Mouse (Mus musculus) intestine, postnatal 0 days (tissue): Measurements from ENCODE around the gene D1Ertd622e. TPM values are rescaled to one million over a fixed set of nuclear protein-coding genes. Genes with fewer than 3 reads are reported as not detected.

Experiments
- ATAC-seq: fragments of 200-750 bp; cut with Nextera tagmentation; 2 replicates; pipeline ENCODE4 v1.8.0; 2017; ENCODE audit warnings: mild to moderate bottlenecking, moderate TSS enrichment, moderate library complexity
- H3K27ac ChIP-seq: fragments of 300-500 bp; sonication (generic); 2 replicates; pipeline ENCODE4 v1.5.1; 2014; ENCODE audit warnings: mild to moderate bottlenecking, low read depth, low read length, moderate library complexity
- H3K27me3 ChIP-seq: fragments of 300-500 bp; sonication (generic); replicated peaks from 2 replicates; pipeline ENCODE4 v1.6.1; 2014; ENCODE audit warnings: low read length, mixed read lengths; ENCODE audit not compliant: control insufficient read depth, insufficient read depth
- H3K36me3 ChIP-seq: fragments of 300-500 bp; sonication (generic); 2 replicates; pipeline ENCODE4 v1.6.1; 2014; ENCODE audit warnings: mild to moderate bottlenecking, moderate library complexity; ENCODE audit not compliant: control insufficient read depth, insufficient read depth
- H3K4me1 ChIP-seq: fragments of 300-500 bp; sonication (generic); replicated peaks from 2 replicates; pipeline ENCODE4 v1.6.1; 2014; ENCODE audit warnings: antibody characterized with exemption, low read length, mixed read lengths; ENCODE audit not compliant: control insufficient read depth, insufficient read depth
- H3K4me2 ChIP-seq: fragments of 300-500 bp; sonication (generic); replicated peaks from 2 replicates; pipeline ENCODE4 v1.6.1; 2014; ENCODE audit warnings: low read depth, mild to moderate bottlenecking, moderate library complexity
- H3K4me3 ChIP-seq: fragments of 300-500 bp; sonication (generic); 2 replicates; pipeline ENCODE4 v1.5.1; 2014; ENCODE audit warnings: low read depth, low read length
- H3K9ac ChIP-seq: fragments of 300-500 bp; sonication (generic); 2 replicates; pipeline ENCODE4 v1.6.1; 2014; ENCODE audit warnings: mild to moderate bottlenecking, low read depth, low read length
- H3K9me3 ChIP-seq: fragments of 300-500 bp; sonication (generic); 2 replicates; pipeline ENCODE4 v1.6.1; 2016; ENCODE audit warnings: mixed run types; ENCODE audit not compliant: control insufficient read depth
- CTCF ChIP-seq: sonication (generic); IDR thresholded peaks from 2 replicates; pipeline ENCODE4 v1.5.1; 2016; ENCODE audit warnings: low read depth, mild to moderate bottlenecking, control low read depth, antibody characterized with exemption, moderate library complexity
- WGBS: fragments of 180-500 bp; shearing (Covaris S2); extraction: QIAGEN DNeasy Blood & Tissue Kit; methylation state at CpG from one replicate; pipeline ENCODE4 v1.1.7; 2014; 5-methylcytosine and 5-hydroxymethylcytosine counted together
- polyA plus RNA-seq: library from polyadenylated mRNA; unstranded; fragments of >200 nt; fragmentation: Nextera tagmentation; extraction: Ambion mirVana; gene quantifications from 2 replicates; pipeline ENCODE4 v1.2.1, GENCODE M21; 2015

Gene D1Ertd622e
- 29.5 and 30.2 TPM in 2 replicates for polyA plus RNA-seq

- H3K9ac ChIP-seq: peak within 1 kb of the TSS; percentile 74
- peak within 1 kb of the TSS; percentile 91 for H3K27ac ChIP-seq
- peak within 1 kb of the TSS; percentile 82 for H3K4me3 ChIP-seq
- peak within 1 kb of the TSS; percentile 87 for H3K4me2 ChIP-seq
- H3K27me3 ChIP-seq: no peaks in the 10 kb centered on the region
- ATAC-seq: peak; percentile 94
- H3K4me1 ChIP-seq: no peaks in the 10 kb centered on the region
- H3K36me3 ChIP-seq: no peaks in the 10 kb centered on the region
- H3K9me3 ChIP-seq: no peaks in the 10 kb centered on the region
- 0% methylated on average over 61 of the region's 106 CpGs for WGBS
- no peak for TF ChIP-seq CTCF
Measured at GRCm38 (mm10) chr1:97661406-97662241, at the start of gene D1Ertd622e. D1Ertd622e (minus strand) TSS chr1:97662074.

GRCm38 (mm10) chr1:97710520-97710919 is 48.6 kb upstream of the D1Ertd622e start:
- Histone ChIP-seq H3K36me3 (peaks cover 49% of the 10 kb centered on the region), H3K4me1 (no peaks in the 10 kb centered on the region), H3K27me3 (no peaks in the 10 kb centered on the region), H3K4me3 (no peak overlapping the region), H3K9me3 (no peaks in the 10 kb centered on the region), H3K9ac (no peak overlapping the region), H3K27ac (no peak overlapping the region), H3K4me2 (no peak overlapping the region)
- 58% methylated on average over 3 of the region's 3 CpGs for WGBS
- no peak for ATAC-seq
- TF ChIP-seq CTCF: no peak

DNA sequence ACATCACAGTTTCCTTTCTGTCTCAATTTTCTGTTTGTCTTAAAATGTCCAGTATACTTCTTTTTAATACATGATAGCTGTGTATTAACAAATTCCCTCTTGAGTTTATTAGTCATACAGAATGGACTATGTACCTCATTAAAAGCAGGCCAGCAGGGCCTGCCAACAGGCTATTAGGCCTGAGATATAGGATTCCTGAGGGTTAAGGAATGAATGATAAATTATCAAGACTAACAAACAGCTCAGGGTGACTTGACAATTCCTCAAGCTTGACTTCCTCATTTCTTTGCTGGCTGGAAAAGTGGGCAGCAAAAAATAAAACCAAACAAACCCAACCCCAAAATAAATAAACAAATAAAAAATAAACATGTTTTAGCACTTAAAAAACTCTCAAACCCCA is 43.5 kb upstream of the D1Ertd622e start:
- peak overlapping the region; percentile 78 for H3K27ac ChIP-seq
- no peaks in the 10 kb centered on the region for H3K27me3 ChIP-seq
- peaks cover 28% of the 10 kb centered on the region for H3K36me3 ChIP-seq
- H3K4me2 ChIP-seq: no peak overlapping the region
- H3K9ac ChIP-seq: no peak overlapping the region
- no peaks in the 10 kb centered on the region for H3K4me1 ChIP-seq
- no peak overlapping the region for H3K4me3 ChIP-seq
- TF ChIP-seq CTCF: no peak
- H3K9me3 ChIP-seq: no peaks in the 10 kb centered on the region
- peak; percentile 81 for ATAC-seq

DNA sequence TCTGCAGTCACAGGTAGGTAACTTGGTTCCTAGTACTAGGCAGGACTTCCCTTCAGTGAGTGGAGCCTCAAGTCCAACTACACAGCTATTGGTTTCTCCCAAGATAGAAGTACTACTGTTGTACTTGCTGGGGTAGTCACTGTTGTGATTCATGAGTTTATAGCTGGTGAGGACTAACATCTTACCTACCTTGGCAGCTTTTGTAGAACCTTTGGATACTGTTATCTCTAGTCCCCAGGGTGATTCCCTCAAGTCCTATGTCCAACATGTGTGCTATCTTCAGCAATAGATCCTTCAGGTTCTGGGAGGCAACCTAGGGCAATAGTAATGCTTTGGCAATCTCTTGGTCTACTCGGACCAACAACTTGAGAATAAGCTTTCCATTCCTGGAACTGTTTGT is 42.8 kb upstream of the D1Ertd622e start:
- no peak for TF ChIP-seq CTCF
- Histone ChIP-seq H3K4me2 (no peak overlapping the region), H3K4me3 (no peak overlapping the region), H3K9me3 (no peaks in the 10 kb centered on the region), H3K27me3 (no peaks in the 10 kb centered on the region), H3K4me1 (no peaks in the 10 kb centered on the region), H3K36me3 (peaks cover 22% of the 10 kb centered on the region), H3K9ac (no peak overlapping the region), H3K27ac (peak overlapping the region; percentile 78)
- ATAC-seq: peak; percentile 92
- WGBS: 66% methylated on average over 1 of the region's 1 CpGs

DNA sequence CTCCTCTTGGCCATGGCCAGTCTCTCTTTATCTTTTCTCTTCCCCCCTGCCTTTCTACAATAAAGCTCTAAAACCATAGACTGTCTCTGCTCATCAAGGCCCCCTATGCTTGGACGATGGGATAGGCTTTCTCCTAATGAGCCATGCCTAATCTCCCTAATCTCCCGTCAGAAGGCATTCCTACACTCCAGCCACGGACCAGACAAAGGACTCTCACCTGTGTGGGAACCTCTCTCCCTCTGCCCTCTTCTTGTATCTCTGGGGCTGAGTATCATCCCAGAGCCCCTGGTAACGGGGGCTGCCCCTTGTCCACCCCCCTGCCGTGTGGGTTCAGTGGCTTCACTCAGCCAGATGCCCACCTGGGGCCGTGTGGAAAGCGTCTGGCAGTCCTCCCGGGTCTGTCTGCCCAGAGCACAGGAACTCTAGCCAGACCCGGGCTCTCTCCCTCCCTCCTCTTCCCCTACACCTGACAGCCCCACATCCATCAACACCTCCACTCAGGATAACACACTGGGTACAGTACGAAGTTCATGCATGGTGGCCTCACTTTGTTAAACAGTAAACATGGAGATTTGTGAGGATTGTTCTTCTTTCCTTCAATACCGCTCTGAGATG is 37.2 kb upstream of the D1Ertd622e start:
- TF ChIP-seq CTCF: no peak
- Histone ChIP-seq H3K36me3 (0 out of 2 replicates have a peak, but pooled peaks cover 1% of the 10 kb centered on the region), H3K9me3 (no peaks in the 10 kb centered on the region), H3K9ac (no peak overlapping the region), H3K27me3 (no peaks in the 10 kb centered on the region), H3K4me3 (no peak overlapping the region), H3K27ac (no peak overlapping the region), H3K4me2 (peak overlapping the region; percentile 30; the same call in 1 of the 2 replicates), H3K4me1 (no peaks in the 10 kb centered on the region)
- ATAC-seq: peak; percentile 72
- WGBS: 10% methylated on average over 11 of the region's 11 CpGs

GRCm38 (mm10) chr1:97697273-97697672 is 35.4 kb upstream of the D1Ertd622e start:
- no peak for ATAC-seq
- TF ChIP-seq CTCF: no peak
- no peaks in the 10 kb centered on the region for H3K9me3 ChIP-seq
- 93% methylated on average over 1 of the region's 1 CpGs for WGBS
- no peaks in the 10 kb centered on the region for H3K27me3 ChIP-seq
- no peak overlapping the region for H3K9ac ChIP-seq
- no peak overlapping the region for H3K27ac ChIP-seq
- H3K36me3 ChIP-seq: no peaks in the 10 kb centered on the region
- no peak overlapping the region for H3K4me2 ChIP-seq
- H3K4me3 ChIP-seq: no peak overlapping the region
- H3K4me1 ChIP-seq: no peaks in the 10 kb centered on the region
